Mouse (Mus musculus): ENCODE data around the gene Krtcap2. TPM values are rescaled to one million over a fixed set of nuclear protein-coding genes. Genes with fewer than 3 reads are reported as not detected.
A peak's percentile ranks its signal among the peaks of the same experiment; 100 is the strongest.
"Not testable (repeated sequence)": the region's sequence is repeated elsewhere in the genome, so short reads cannot be mapped to it uniquely, and the experiment has no call there.

The Krtcap2 gene
- polyA plus RNA-seq, 1 experiment from 2014 or later, result 239 TPM

GRCm38 (mm10) chr3:89215853-89216252, 29.9 kb upstream of the Krtcap2 start:
- no peak for ATAC-seq (ENCODE audit: insufficient number of reproducible peaks, insufficient read depth, low FRiP score, low read depth)
- Histone ChIP-seq H3K9ac (ENCODE audit: low read length) (peak overlapping the region; percentile 75), H3K4me1 (ENCODE audit: control insufficient read depth in 2 of 2, insufficient read depth in 2 of 2, low read length in 2 of 2) (peaks cover 8 to 22% of the 10 kb centered on the region in 2 experiments), H3K36me3 (ENCODE audit: control insufficient read depth, insufficient read depth, low read length) (0 out of 2 replicates have a peak, but pooled peaks cover 7% of the 10 kb centered on the region), H3K4me3 (ENCODE audit: control insufficient read depth in 1 of 2, insufficient read depth in 1 of 2, low read depth in 1 of 2, low read length in 2 of 2) (peak overlapping the region; percentile 11 to 85; a peak in 2 of 4 replicates), H3K27ac (replicated peaks in 1 of 2; ENCODE audit: control insufficient read depth in 1 of 2, insufficient read depth in 1 of 2, low read depth in 2 of 2, low read length in 2 of 2) (peak overlapping the region in 1 of 2 experiments; percentile 90; a peak in 1 of 4 replicates), H3K9me3 (ENCODE audit: control insufficient read depth, low read length) (no peaks in the 10 kb centered on the region), H3K4me2 (ENCODE audit: low read length) (peak overlapping the region; percentile 71), H3K27me3 (ENCODE audit: control insufficient read depth, insufficient read depth, low read length) (no peaks in the 10 kb centered on the region)
- under 1% methylated on average over 6 of the region's 6 CpGs for WGBS

- H3K9me3 ChIP-seq (ENCODE audit: control insufficient read depth, low read length); H3K36me3 ChIP-seq (ENCODE audit: control insufficient read depth, insufficient read depth, low read length); H3K27me3 ChIP-seq (ENCODE audit: control insufficient read depth, insufficient read depth, low read length); H3K4me2 ChIP-seq (ENCODE audit: low read length); H3K9ac ChIP-seq (ENCODE audit: low read length); ATAC-seq (ENCODE audit: insufficient number of reproducible peaks, insufficient read depth, low FRiP score, low read depth); H3K27ac ChIP-seq (replicated peaks in 1 of 2; ENCODE audit: control insufficient read depth in 1 of 2, insufficient read depth in 1 of 2, low read depth in 2 of 2, low read length in 2 of 2); H3K4me3 ChIP-seq (ENCODE audit: control insufficient read depth in 1 of 2, insufficient read depth in 1 of 2, low read depth in 1 of 2, low read length in 2 of 2): not testable (repeated sequence)
- WGBS, result 68% methylated on average over 7 of the region's 7 CpGs
- H3K4me1 ChIP-seq (ENCODE audit: control insufficient read depth in 2 of 2, insufficient read depth in 2 of 2, low read length in 2 of 2), result peaks cover 8 to 22% of the 10 kb centered on the region in 2 experiments
These were observed 29.4 kb upstream of the Krtcap2 start for GRCm38 (mm10) chr3:89216407-89216806.

GRCm38 (mm10) chr3:89218271-89218670, 27.5 kb upstream of the Krtcap2 start:
- no peak for ATAC-seq (ENCODE audit: insufficient number of reproducible peaks, insufficient read depth, low FRiP score, low read depth)
- WGBS, result 83% methylated on average over 1 of the region's 1 CpGs

GRCm38 (mm10) chr3:89219546-89219945, 26.2 kb upstream of the Krtcap2 start:
- no peaks in the 10 kb centered on the region for H3K9me3 ChIP-seq (ENCODE audit: control insufficient read depth, low read length)
- WGBS, result 25% methylated on average over 8 of the region's 8 CpGs
- H3K36me3 ChIP-seq (ENCODE audit: control insufficient read depth, insufficient read depth, low read length), result no peaks in the 10 kb centered on the region
- H3K27me3 ChIP-seq (ENCODE audit: control insufficient read depth, insufficient read depth, low read length), result no peaks in the 10 kb centered on the region; the same call in 1 of the 2 replicates
- H3K4me2 ChIP-seq (ENCODE audit: low read length), result no peak overlapping the region
- no peak overlapping the region for H3K4me3 ChIP-seq (ENCODE audit: control insufficient read depth in 1 of 2, insufficient read depth in 1 of 2, low read depth in 1 of 2, low read length in 2 of 2)
- ATAC-seq (ENCODE audit: insufficient number of reproducible peaks, insufficient read depth, low FRiP score, low read depth), result no peak
- peak overlapping the region in 1 of 2 experiments; percentile 35; a peak in 1 of 4 replicates for H3K27ac ChIP-seq (replicated peaks in 1 of 2; ENCODE audit: control insufficient read depth in 1 of 2, insufficient read depth in 1 of 2, low read depth in 2 of 2, low read length in 2 of 2)
- peaks cover 8 to 13% of the 10 kb centered on the region in 2 experiments for H3K4me1 ChIP-seq (ENCODE audit: control insufficient read depth in 2 of 2, insufficient read depth in 2 of 2, low read length in 2 of 2)
- H3K9ac ChIP-seq (ENCODE audit: low read length), result no peak overlapping the region

More at GRCm38 (mm10) chr3:89218271-89218670, 27.5 kb upstream of the Krtcap2 start:
- no peak overlapping the region for H3K4me3 ChIP-seq (ENCODE audit: control insufficient read depth in 1 of 2, insufficient read depth in 1 of 2, low read depth in 1 of 2, low read length in 2 of 2)
- no peak overlapping the region for H3K4me2 ChIP-seq (ENCODE audit: low read length)
- no peak overlapping the region for H3K9ac ChIP-seq (ENCODE audit: low read length)
- no peak overlapping the region for H3K27ac ChIP-seq (replicated peaks in 1 of 2; ENCODE audit: control insufficient read depth in 1 of 2, insufficient read depth in 1 of 2, low read depth in 2 of 2, low read length in 2 of 2)
- no peaks in the 10 kb centered on the region for H3K27me3 ChIP-seq (ENCODE audit: control insufficient read depth, insufficient read depth, low read length)
- H3K4me1 ChIP-seq (ENCODE audit: control insufficient read depth in 2 of 2, insufficient read depth in 2 of 2, low read length in 2 of 2), result peaks cover 8 to 14% of the 10 kb centered on the region in 2 experiments
- H3K9me3 ChIP-seq (ENCODE audit: control insufficient read depth, low read length), result no peaks in the 10 kb centered on the region
- no peaks in the 10 kb centered on the region for H3K36me3 ChIP-seq (ENCODE audit: control insufficient read depth, insufficient read depth, low read length)

GRCm38 (mm10) chr3:89221167-89221566, 24.6 kb upstream of the Krtcap2 start:
- Histone ChIP-seq H3K4me1 (ENCODE audit: control insufficient read depth in 2 of 2, insufficient read depth in 2 of 2, low read length in 2 of 2) (no peaks in the 10 kb centered on the region; a peak in 1 of 4 replicates), H3K9ac (ENCODE audit: low read length) (no peak overlapping the region), H3K4me3 (ENCODE audit: control insufficient read depth in 1 of 2, insufficient read depth in 1 of 2, low read depth in 1 of 2, low read length in 2 of 2) (no peak overlapping the region), H3K27me3 (ENCODE audit: control insufficient read depth, insufficient read depth, low read length) (peaks cover 14% of the 10 kb centered on the region), H3K9me3 (ENCODE audit: control insufficient read depth, low read length) (no peaks in the 10 kb centered on the region), H3K27ac (replicated peaks in 1 of 2; ENCODE audit: control insufficient read depth in 1 of 2, insufficient read depth in 1 of 2, low read depth in 2 of 2, low read length in 2 of 2) (no peak overlapping the region), H3K36me3 (ENCODE audit: control insufficient read depth, insufficient read depth, low read length) (no peaks in the 10 kb centered on the region), H3K4me2 (ENCODE audit: low read length) (no peak overlapping the region)
- WGBS, result 78% methylated on average over 5 of the region's 5 CpGs
- no peak for ATAC-seq (ENCODE audit: insufficient number of reproducible peaks, insufficient read depth, low FRiP score, low read depth)

GRCm38 (mm10) chr3:89224796-89225195, 21.0 kb upstream of the Krtcap2 start:
- no peak for ATAC-seq (ENCODE audit: insufficient number of reproducible peaks, insufficient read depth, low FRiP score, low read depth)

GRCm38 (mm10) chr3:89225321-89225815, 20.4 kb upstream of the Krtcap2 start:
- Histone ChIP-seq H3K4me2 (ENCODE audit: low read length) (no peak overlapping the region), H3K9me3 (ENCODE audit: control insufficient read depth, low read length) (no peaks in the 10 kb centered on the region), H3K9ac (ENCODE audit: low read length) (no peak overlapping the region), H3K36me3 (ENCODE audit: control insufficient read depth, insufficient read depth, low read length) (no peaks in the 10 kb centered on the region), H3K27me3 (ENCODE audit: control insufficient read depth, insufficient read depth, low read length) (peaks cover 24% of the 10 kb centered on the region), H3K4me3 (ENCODE audit: control insufficient read depth in 1 of 2, insufficient read depth in 1 of 2, low read depth in 1 of 2, low read length in 2 of 2) (no peak overlapping the region), H3K4me1 (ENCODE audit: control insufficient read depth in 2 of 2, insufficient read depth in 2 of 2, low read length in 2 of 2) (peaks cover 10 to 16% of the 10 kb centered on the region in 2 experiments), H3K27ac (replicated peaks in 1 of 2; ENCODE audit: control insufficient read depth in 1 of 2, insufficient read depth in 1 of 2, low read depth in 2 of 2, low read length in 2 of 2) (no peak overlapping the region)
- no peak for ATAC-seq (ENCODE audit: insufficient number of reproducible peaks, insufficient read depth, low FRiP score, low read depth)
- 66% methylated on average over 12 of the region's 12 CpGs for WGBS

More at GRCm38 (mm10) chr3:89224796-89225195, 21.0 kb upstream of the Krtcap2 start:
- Histone ChIP-seq H3K9ac (ENCODE audit: low read length) (no peak overlapping the region), H3K4me3 (ENCODE audit: control insufficient read depth in 1 of 2, insufficient read depth in 1 of 2, low read depth in 1 of 2, low read length in 2 of 2) (no peak overlapping the region), H3K4me2 (ENCODE audit: low read length) (no peak overlapping the region), H3K4me1 (ENCODE audit: control insufficient read depth in 2 of 2, insufficient read depth in 2 of 2, low read length in 2 of 2) (peaks cover 10 to 16% of the 10 kb centered on the region in 2 experiments), H3K27me3 (ENCODE audit: control insufficient read depth, insufficient read depth, low read length) (peaks cover 24% of the 10 kb centered on the region), H3K9me3 (ENCODE audit: control insufficient read depth, low read length) (no peaks in the 10 kb centered on the region), H3K36me3 (ENCODE audit: control insufficient read depth, insufficient read depth, low read length) (no peaks in the 10 kb centered on the region), H3K27ac (replicated peaks in 1 of 2; ENCODE audit: control insufficient read depth in 1 of 2, insufficient read depth in 1 of 2, low read depth in 2 of 2, low read length in 2 of 2) (no peak overlapping the region)
- WGBS, result 75% methylated on average over 11 of the region's 11 CpGs

- Histone ChIP-seq H3K36me3 (ENCODE audit: control insufficient read depth, insufficient read depth, low read length) (no peaks in the 10 kb centered on the region), H3K4me3 (ENCODE audit: control insufficient read depth in 1 of 2, insufficient read depth in 1 of 2, low read depth in 1 of 2, low read length in 2 of 2) (no peak overlapping the region), H3K27ac (replicated peaks in 1 of 2; ENCODE audit: control insufficient read depth in 1 of 2, insufficient read depth in 1 of 2, low read depth in 2 of 2, low read length in 2 of 2) (no peak overlapping the region), H3K9me3 (ENCODE audit: control insufficient read depth, low read length) (no peaks in the 10 kb centered on the region), H3K27me3 (ENCODE audit: control insufficient read depth, insufficient read depth, low read length) (peaks cover 24% of the 10 kb centered on the region), H3K4me1 (ENCODE audit: control insufficient read depth in 2 of 2, insufficient read depth in 2 of 2, low read length in 2 of 2) (peaks cover 10 to 16% of the 10 kb centered on the region in 2 experiments), H3K9ac (ENCODE audit: low read length) (no peak overlapping the region), H3K4me2 (ENCODE audit: low read length) (no peak overlapping the region)
- 76% methylated on average over 4 of the region's 4 CpGs for WGBS
- ATAC-seq (ENCODE audit: insufficient number of reproducible peaks, insufficient read depth, low FRiP score, low read depth), result no peak
These were observed 19.8 kb upstream of the Krtcap2 start for GRCm38 (mm10) chr3:89225918-89226317.
